Mouse (Mus musculus) MEL (cell line): Measurements from ENCODE around the gene Krt80.

ENCODE experiments used
- EP300 ChIP-seq, 2 experiments: IDR thresholded peaks; 2 replicates each; pipeline ENCODE4 v1.6.1; 2011; ENCODE audit warnings: improper control_type of control experiment in 2 of 2, low read length in 2 of 2, low read depth in 1 of 2, mild to moderate bottlenecking in 1 of 2
- MAX ChIP-seq: IDR thresholded peaks from 2 replicates; pipeline ENCODE4 v1.6.1; 2011; ENCODE audit warnings: low read length, improper control_type of control experiment

- no peak for TF ChIP-seq EP300 (IDR thresholded peaks at IDR 0.05; ENCODE audit: low read depth in 1 of 2, low read length in 2 of 2)
- TF ChIP-seq MAX = no peak
Measured at GRCm38 (mm10) chr15:101355382-101355786, 14.6 kb downstream of the Krt80 start.
